Mouse (Mus musculus) liver, postnatal 0 days (tissue): Measurements from ENCODE around the gene Aldh1l1. TPM values are rescaled to one million over a fixed set of nuclear protein-coding genes. Genes with fewer than 3 reads are reported as not detected.

Experiments
- ATAC-seq: fragments of 200-750 bp; cut with Nextera tagmentation; 2 replicates; pipeline ENCODE4 v1.8.0; 2017; ENCODE audit warnings: mild to moderate bottlenecking, moderate library complexity
- DNase-seq: peaks from one replicate; pipeline ENCODE4 v3.0.0-alpha.2; 2016
- H3K27ac ChIP-seq: fragments of 300-500 bp; sonication (generic); 2 replicates; pipeline ENCODE4 v1.5.1; 2014; ENCODE audit warnings: antibody characterized with exemption, moderate library complexity, mild to moderate bottlenecking, low read depth
- H3K27me3 ChIP-seq: fragments of 300-500 bp; sonication (generic); 2 replicates; pipeline ENCODE4 v1.6.1; 2014; ENCODE audit warnings: low read length, control low read depth, mixed read lengths; ENCODE audit not compliant: insufficient read depth
- H3K36me3 ChIP-seq: fragments of 300-500 bp; sonication (generic); replicated peaks from 2 replicates; pipeline ENCODE4 v1.6.1; 2014; ENCODE audit warnings: mild to moderate bottlenecking, control low read depth, low read length, moderate library complexity, mixed read lengths; ENCODE audit not compliant: insufficient read depth
- H3K4me1 ChIP-seq: fragments of 300-500 bp; sonication (generic); 2 replicates; pipeline ENCODE4 v1.6.1; 2014; ENCODE audit warnings: antibody characterized with exemption, mild to moderate bottlenecking, control low read depth; ENCODE audit not compliant: insufficient read depth
- H3K4me2 ChIP-seq: fragments of 300-500 bp; sonication (generic); 2 replicates; pipeline ENCODE4 v1.6.1; 2014; ENCODE audit warnings: low read depth, mild to moderate bottlenecking, low read length, moderate library complexity, mixed read lengths
- H3K4me3 ChIP-seq: fragments of 300-500 bp; sonication (generic); 2 replicates; pipeline ENCODE4 v1.5.1; 2014; ENCODE audit warnings: low read depth, low read length
- H3K9ac ChIP-seq: fragments of 300-500 bp; sonication (generic); replicated peaks from 2 replicates; pipeline ENCODE4 v1.6.1; 2014; ENCODE audit warnings: mild to moderate bottlenecking, moderate library complexity
- H3K9me3 ChIP-seq: fragments of 300-500 bp; sonication (generic); 2 replicates; pipeline ENCODE4 v1.6.1; 2016; ENCODE audit warnings: mild to moderate bottlenecking, control low read depth, low read length, mixed read lengths
- CTCF ChIP-seq: sonication (generic); IDR thresholded peaks from 2 replicates; pipeline ENCODE4 v1.5.1; 2016; ENCODE audit warnings: antibody characterized with exemption, low read depth
- EP300 ChIP-seq: IDR thresholded peaks from 2 replicates; pipeline ENCODE4 v1.6.1; 2016; ENCODE audit warnings: antibody characterized with exemption, low read depth, mild to moderate bottlenecking
- WGBS: fragments of 180-500 bp; shearing (Covaris S2); extraction: QIAGEN DNeasy Blood & Tissue Kit; methylation state at CpG from one replicate; pipeline ENCODE4 v1.1.7; 2014; ENCODE audit not compliant: insufficient replicate concordance; 5-methylcytosine and 5-hydroxymethylcytosine counted together
- polyA plus RNA-seq: library from polyadenylated mRNA; unstranded; fragments of >200 nt; fragmentation: Nextera tagmentation; extraction: Ambion mirVana; gene quantifications from 2 replicates; pipeline ENCODE4 v1.2.1, GENCODE M21; 2015

The Aldh1l1 gene
- polyA plus RNA-seq, 1 experiment from 2014 or later: 114 TPM

DNA sequence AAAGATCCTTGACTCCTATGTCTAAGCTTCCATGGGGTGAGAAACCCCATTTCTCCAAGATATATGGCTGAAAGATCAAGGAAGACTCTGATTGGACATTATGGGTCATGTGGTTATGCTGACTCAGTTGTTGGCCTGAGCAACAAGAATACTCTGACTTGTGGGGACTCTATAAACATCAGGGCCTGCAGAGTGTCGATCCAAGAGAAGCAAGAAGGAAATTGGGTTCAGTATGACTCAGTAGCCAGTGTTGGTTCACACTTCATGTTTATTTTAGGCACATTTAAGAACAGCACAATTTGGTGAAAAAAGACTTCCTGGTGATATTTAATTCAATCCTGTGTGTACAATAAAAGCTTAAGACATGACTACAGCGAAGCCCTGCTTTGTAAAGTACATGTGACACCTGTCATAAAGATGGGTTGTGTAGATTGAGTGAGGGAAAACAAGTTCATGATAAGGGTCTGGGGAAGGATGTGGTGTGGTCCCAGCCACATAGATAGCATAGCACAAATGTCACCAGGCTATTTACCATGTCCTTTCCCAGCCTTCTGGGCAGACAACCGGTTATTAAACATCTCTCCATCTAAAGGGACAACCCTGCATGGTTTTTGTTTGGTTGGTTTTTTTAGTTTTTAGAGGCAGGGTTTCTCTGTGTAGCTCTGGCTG, 74.3 kb downstream of the Aldh1l1 start:
- DNase-seq (no peak), ATAC-seq (no peak)
- peaks cover 9% of the 10 kb centered on the region for H3K4me1 ChIP-seq
- no peak overlapping the region for H3K4me3 ChIP-seq
- peaks cover 23% of the 10 kb centered on the region for H3K36me3 ChIP-seq
- no peaks in the 10 kb centered on the region for H3K27me3 ChIP-seq
- TF ChIP-seq EP300 (no peak), CTCF (no peak)
- 33% methylated on average over 3 of the region's 3 CpGs for WGBS
- no peak overlapping the region for H3K27ac ChIP-seq
- H3K9me3 ChIP-seq: no peaks in the 10 kb centered on the region
- no peak overlapping the region for H3K4me2 ChIP-seq
- no peak overlapping the region for H3K9ac ChIP-seq

DNA sequence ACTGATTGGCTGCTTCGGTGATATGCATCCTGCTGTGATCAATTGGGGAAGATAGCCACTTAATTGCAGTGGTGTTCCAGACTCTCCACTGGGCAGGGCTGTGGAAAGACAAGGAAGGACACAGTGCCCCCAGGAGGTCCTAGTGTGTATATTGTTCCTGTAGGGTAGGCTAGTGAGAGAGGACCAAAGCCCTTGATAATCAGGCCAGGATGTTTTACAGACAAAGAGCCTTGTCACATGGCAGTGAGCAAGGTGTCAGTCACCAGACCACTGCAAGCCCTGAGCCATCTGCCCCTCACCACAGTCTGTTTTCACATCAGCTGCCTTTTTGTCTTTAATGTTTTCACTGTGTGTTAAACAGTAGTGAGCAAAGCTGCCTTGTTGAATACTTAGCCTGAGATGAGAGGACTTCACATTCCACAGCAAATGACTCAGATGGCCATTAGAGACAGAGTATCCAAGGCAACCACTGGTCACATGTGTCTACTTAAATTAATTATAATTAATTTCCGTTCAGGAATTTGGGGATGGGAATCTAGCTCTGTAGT, 75.1 kb downstream of the Aldh1l1 start:
- Histone ChIP-seq H3K27ac (no peak overlapping the region), H3K4me2 (no peak overlapping the region), H3K27me3 (no peaks in the 10 kb centered on the region), H3K4me1 (peaks cover 9% of the 10 kb centered on the region), H3K9ac (no peak overlapping the region), H3K9me3 (no peaks in the 10 kb centered on the region), H3K36me3 (peaks cover 23% of the 10 kb centered on the region), H3K4me3 (no peak overlapping the region)
- ATAC-seq (no peak), DNase-seq (no peak)
- TF ChIP-seq CTCF (0 out of 2 replicates have a peak, but pooled peaks have one; percentile 21), EP300 (no peak)
- WGBS: 44% methylated on average over 2 of the region's 2 CpGs

DNA sequence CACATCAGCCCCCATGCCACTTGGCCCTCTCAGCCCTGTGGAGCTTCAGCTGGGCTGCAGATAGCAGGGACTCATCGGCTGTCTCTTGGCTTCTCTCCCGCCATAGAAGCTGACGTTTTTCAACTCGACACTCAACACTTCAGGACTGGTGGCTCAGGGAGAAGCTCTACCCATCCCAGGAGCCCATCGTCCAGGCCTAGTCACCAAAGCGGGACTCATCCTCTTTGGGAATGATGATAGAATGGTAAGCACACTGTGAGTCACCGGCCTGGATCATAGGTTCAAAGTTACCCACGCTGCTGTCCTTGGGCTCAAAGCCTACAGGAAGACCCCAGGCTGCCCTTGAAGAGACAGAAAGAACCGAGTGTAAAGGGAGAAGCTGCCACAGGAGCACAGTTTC, 78.0 kb downstream of the Aldh1l1 start:
- WGBS: 72% methylated on average over 9 of the region's 9 CpGs
- H3K36me3 ChIP-seq: peaks cover 31% of the 10 kb centered on the region
- no peak overlapping the region for H3K4me2 ChIP-seq
- H3K27ac ChIP-seq: no peak overlapping the region
- no peak overlapping the region for H3K9ac ChIP-seq
- no peak for DNase-seq
- H3K4me3 ChIP-seq: no peak overlapping the region
- no peaks in the 10 kb centered on the region for H3K27me3 ChIP-seq
- H3K4me1 ChIP-seq: no peaks in the 10 kb centered on the region
- no peak for ATAC-seq
- TF ChIP-seq EP300 (no peak), CTCF (no peak)
- no peaks in the 10 kb centered on the region for H3K9me3 ChIP-seq

GRCm38 (mm10) chr6:90565357-90566215, 79.4 kb downstream of the Aldh1l1 start:
- TF ChIP-seq CTCF: no peak
- Histone ChIP-seq H3K9me3 (no peaks in the 10 kb centered on the region), H3K4me2 (no peak overlapping the region), H3K36me3 (peaks cover 31% of the 10 kb centered on the region), H3K27me3 (no peaks in the 10 kb centered on the region), H3K4me3 (no peak overlapping the region), H3K9ac (no peak overlapping the region), H3K4me1 (no peaks in the 10 kb centered on the region), H3K27ac (no peak overlapping the region)
- no peak for ATAC-seq
- DNase-seq: no peak
- WGBS: 54% methylated on average over 13 of the region's 13 CpGs

GRCm38 (mm10) chr6:90567486-90567885, 81.3 kb downstream of the Aldh1l1 start:
- DNase-seq: no peak
- ATAC-seq: no peak

DNA sequence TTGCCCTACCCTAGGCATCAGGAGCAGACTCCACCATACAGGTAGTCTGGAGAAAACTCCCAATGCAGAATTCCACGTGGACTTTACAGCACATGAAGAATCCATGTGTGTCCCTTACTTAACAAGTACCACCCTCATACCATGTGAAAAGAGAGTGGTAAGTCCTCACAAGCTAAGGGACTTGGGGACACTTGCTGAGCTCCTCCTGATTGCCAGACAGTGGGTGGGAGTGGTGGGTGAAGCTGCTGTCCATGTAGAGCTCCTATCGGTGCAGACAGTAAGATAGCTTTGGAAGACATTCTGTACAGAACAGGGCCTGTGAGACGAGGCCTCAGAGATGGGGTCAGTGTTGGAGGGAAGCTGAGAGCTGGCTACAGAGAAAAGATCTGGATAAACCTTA, 81.7 kb downstream of the Aldh1l1 start:
- H3K9ac ChIP-seq: no peak overlapping the region
- H3K27me3 ChIP-seq: no peaks in the 10 kb centered on the region
- H3K9me3 ChIP-seq: no peaks in the 10 kb centered on the region
- H3K4me2 ChIP-seq: no peak overlapping the region
- no peak overlapping the region for H3K27ac ChIP-seq
- TF ChIP-seq EP300: no peak
- TF ChIP-seq CTCF: no peak
- no peak for ATAC-seq
- no peak for DNase-seq
- WGBS: 75% methylated on average over 3 of the region's 3 CpGs
- H3K4me3 ChIP-seq: no peak overlapping the region
- H3K4me1 ChIP-seq: no peaks in the 10 kb centered on the region
- H3K36me3 ChIP-seq: peaks cover 30% of the 10 kb centered on the region

More at GRCm38 (mm10) chr6:90567486-90567885, 81.3 kb downstream of the Aldh1l1 start:
- H3K4me3 ChIP-seq: no peak overlapping the region
- no peaks in the 10 kb centered on the region for H3K27me3 ChIP-seq
- no peak overlapping the region for H3K9ac ChIP-seq
- no peak overlapping the region for H3K4me2 ChIP-seq
- TF ChIP-seq CTCF (no peak), EP300 (no peak)
- 73% methylated on average over 3 of the region's 3 CpGs for WGBS
- H3K27ac ChIP-seq: no peak overlapping the region
- no peaks in the 10 kb centered on the region for H3K4me1 ChIP-seq
- H3K9me3 ChIP-seq: no peaks in the 10 kb centered on the region
- peaks cover 31% of the 10 kb centered on the region for H3K36me3 ChIP-seq
